Mouse (Mus musculus): ENCODE data around the gene Maml2.

- no peak for TF ChIP-seq CTCF (IDR thresholded peaks at IDR 0.05; ENCODE audit: borderline replicate concordance, insufficient read depth, low read depth, low read length)
- no peak for TF ChIP-seq POLR2A (IDR thresholded peaks at IDR 0.05; ENCODE audit: borderline replicate concordance, insufficient read depth, low read length)
These were observed 258.3 kb downstream of the Maml2 start for GRCm38 (mm10) chr9:13555973-13556481.
